9 mouse cellular contexts compared by ENCODE assay signal in genomic region chr4:120404247-120404646, GRCm38 (mm10). TPM values are rescaled to one million over a fixed set of nuclear protein-coding genes. Genes with fewer than 3 reads are reported as not detected.
DNase-seq lines count a peak whose midpoint lies in the region; ATAC-seq and TF ChIP-seq lines count a peak whose summit lies in the region.
"Had no signal": no experiment of that assay in that cellular context is flagged by ENCODE, and none has a peak within 500 bp of the region (broad histone marks: within the 10 kb centered on the region; RNA-seq: fewer than 3 reads in every experiment).

No protein-coding gene starts in this region.

- no peak for DNase-seq in heart, postnatal 4 days
- no peak for DNase-seq in stomach, postnatal 0 days (ENCODE audit: low spot score)
- DNase-seq in gastrocnemius, postnatal 14 days, result no peak
- no peak for DNase-seq in thymus, postnatal 10 days (ENCODE audit: low spot score in 2 of 2)

- no peak for TF ChIP-seq EP300 in stomach, postnatal 0 days (optimal IDR thresholded peaks at IDR 0.05)

- no peak for ATAC-seq in heart, embryonic 14.5 days (ENCODE audit: insufficient number of reproducible peaks, insufficient read depth, low FRiP score, low read depth)
- no peak for ATAC-seq in midbrain, embryonic 12.5 days (ENCODE audit: low FRiP score, low read depth)
- ATAC-seq in midbrain, embryonic 16.5 days, result no peak
- ATAC-seq in hindbrain, embryonic 15.5 days (ENCODE audit: low FRiP score, low read depth), result no peak; the same call in 1 of the 2 replicates
- ATAC-seq in stomach, postnatal 0 days (ENCODE audit: low FRiP score, low TSS enrichment), result no peak

- peak overlapping the region; percentile 72; the same call in 1 of the 2 replicates for H3K4me2 ChIP-seq in heart, embryonic 14.5 days (ENCODE audit: low read length)
- H3K4me2 ChIP-seq in midbrain, embryonic 12.5 days (replicated peaks), result no peak overlapping the region
- no peak overlapping the region for H3K4me2 ChIP-seq in midbrain, embryonic 16.5 days (ENCODE audit: low read length)
- peak overlapping the region; percentile 58 for H3K4me2 ChIP-seq in hindbrain, embryonic 15.5 days
- peak overlapping the region; percentile 60 for H3K4me2 ChIP-seq in stomach, postnatal 0 days (replicated peaks; ENCODE audit: low read depth)

- TF ChIP-seq CTCF in stomach, postnatal 0 days (IDR thresholded peaks at IDR 0.05; ENCODE audit: low read depth), result no peak

- H3K27ac ChIP-seq in heart, embryonic 14.5 days (replicated peaks in 1 of 2; ENCODE audit: control insufficient read depth in 1 of 2, insufficient read depth in 1 of 2, low read depth in 2 of 2, low read length in 2 of 2), result peak overlapping the region; percentile 12 to 96; a peak in 2 of 4 replicates
- no peak overlapping the region for H3K27ac ChIP-seq in midbrain, embryonic 12.5 days (replicated peaks)
- H3K27ac ChIP-seq in midbrain, embryonic 16.5 days (ENCODE audit: low read length), result no peak overlapping the region
- H3K27ac ChIP-seq in hindbrain, embryonic 15.5 days (replicated peaks), result peak overlapping the region; percentile 92; the same call in 1 of the 2 replicates
- no peak overlapping the region for H3K27ac ChIP-seq in stomach, postnatal 0 days (replicated peaks)

- no peaks in the 10 kb centered on the region for H3K9me3 ChIP-seq in heart, embryonic 14.5 days (ENCODE audit: control insufficient read depth, low read length)
- H3K9me3 ChIP-seq in midbrain, embryonic 12.5 days, result no peaks in the 10 kb centered on the region
- H3K9me3 ChIP-seq in midbrain, embryonic 16.5 days (replicated peaks; ENCODE audit: control insufficient read depth, low read length, poor library complexity, severe bottlenecking), result no peaks in the 10 kb centered on the region
- no peaks in the 10 kb centered on the region for H3K9me3 ChIP-seq in hindbrain, embryonic 15.5 days
- H3K9me3 ChIP-seq in stomach, postnatal 0 days (ENCODE audit: control insufficient read depth, low read length), result no peaks in the 10 kb centered on the region

- intact Hi-C loops in gastrocnemius, postnatal 14 days (cut with DNase I; ENCODE audit: low total_unique reads), result no loop called here

- peaks cover 8 to 26% of the 10 kb centered on the region in 2 experiments for H3K4me1 ChIP-seq in heart, embryonic 14.5 days (ENCODE audit: control insufficient read depth in 2 of 2, insufficient read depth in 2 of 2, low read length in 2 of 2)
- H3K4me1 ChIP-seq in midbrain, embryonic 12.5 days, result peaks cover 16% of the 10 kb centered on the region
- H3K4me1 ChIP-seq in midbrain, embryonic 16.5 days (ENCODE audit: control insufficient read depth, insufficient read depth, low read length), result peaks cover 20% of the 10 kb centered on the region
- H3K4me1 ChIP-seq in hindbrain, embryonic 15.5 days (replicated peaks), result peaks cover 23% of the 10 kb centered on the region
- no peaks in the 10 kb centered on the region for H3K4me1 ChIP-seq in stomach, postnatal 0 days (replicated peaks; ENCODE audit: control insufficient read depth, insufficient read depth)

- H3K27me3 ChIP-seq in heart, embryonic 14.5 days (ENCODE audit: control insufficient read depth, insufficient read depth, low read length), result no peaks in the 10 kb centered on the region
- H3K27me3 ChIP-seq in midbrain, embryonic 12.5 days, result 0 out of 2 replicates have a peak, but pooled peaks cover 9% of the 10 kb centered on the region
- no peaks in the 10 kb centered on the region for H3K27me3 ChIP-seq in midbrain, embryonic 16.5 days (ENCODE audit: control insufficient read depth, insufficient read depth, low read depth, low read length)
- no peaks in the 10 kb centered on the region for H3K27me3 ChIP-seq in hindbrain, embryonic 15.5 days
- H3K27me3 ChIP-seq in stomach, postnatal 0 days (ENCODE audit: control insufficient read depth, insufficient read depth, low read length), result no peaks in the 10 kb centered on the region

- peak overlapping the region; percentile 98; the same call in 1 of the 2 replicates for H3K9ac ChIP-seq in heart, embryonic 14.5 days (ENCODE audit: low read length)
- no peak overlapping the region for H3K9ac ChIP-seq in midbrain, embryonic 12.5 days (replicated peaks)
- H3K9ac ChIP-seq in midbrain, embryonic 16.5 days (ENCODE audit: low read depth, low read length), result no peak overlapping the region
- H3K9ac ChIP-seq in hindbrain, embryonic 15.5 days, result no peak overlapping the region
- no peak overlapping the region for H3K9ac ChIP-seq in stomach, postnatal 0 days (ENCODE audit: low read length)

- H3K36me3 ChIP-seq in heart, embryonic 14.5 days (ENCODE audit: control insufficient read depth, insufficient read depth, low read length), result no peaks in the 10 kb centered on the region
- no peaks in the 10 kb centered on the region for H3K36me3 ChIP-seq in midbrain, embryonic 12.5 days
- no peaks in the 10 kb centered on the region for H3K36me3 ChIP-seq in midbrain, embryonic 16.5 days (ENCODE audit: control insufficient read depth, insufficient read depth, low read length)
- no peaks in the 10 kb centered on the region for H3K36me3 ChIP-seq in hindbrain, embryonic 15.5 days
- no peaks in the 10 kb centered on the region for H3K36me3 ChIP-seq in stomach, postnatal 0 days (ENCODE audit: control insufficient read depth, insufficient read depth, low read length)
- H3K36me3 ChIP-seq: G1E had no signal

- 0 out of 4 replicates have a peak overlapping the region, but pooled peaks of 1 of the 2 experiments have one; percentile 90 for H3K4me3 ChIP-seq in heart, embryonic 14.5 days (ENCODE audit: control insufficient read depth in 1 of 2, insufficient read depth in 1 of 2, low read depth in 1 of 2, low read length in 2 of 2)
- peak overlapping the region; percentile 93; the same call in 1 of the 2 replicates for H3K4me3 ChIP-seq in midbrain, embryonic 12.5 days
- H3K4me3 ChIP-seq in midbrain, embryonic 16.5 days (ENCODE audit: low read depth, low read length), result no peak overlapping the region
- peak overlapping the region; percentile 71; the same call in 1 of the 2 replicates for H3K4me3 ChIP-seq in hindbrain, embryonic 15.5 days
- no peak overlapping the region for H3K4me3 ChIP-seq in stomach, postnatal 0 days (ENCODE audit: low read depth, low read length)

RNA-seq across cellular contexts. Expression of gene Scmh1, which starts 0.8 kb away (rescaled TPM):
- polyA plus RNA-seq in heart, embryonic 14.5 days (2014; fragmentation: Nextera tagmentation; extraction: Ambion mirVana), result 81.6 and 85.3 TPM in 2 replicates
- 100 to 1,000 TPM; 104 to 106 TPM for total RNA-seq in heart, postnatal 4 days (2021)
- polyA plus RNA-seq in midbrain, embryonic 12.5 days (2016; fragmentation: Nextera tagmentation; extraction: Ambion mirVana), result 64.4 TPM in 2 replicates
- polyA plus RNA-seq in midbrain, embryonic 16.5 days (2015; fragmentation: Nextera tagmentation; extraction: Ambion mirVana), result 92.3 and 97.8 TPM in 2 replicates
- polyA plus RNA-seq in hindbrain, embryonic 15.5 days (2015; fragmentation: Nextera tagmentation; extraction: Ambion mirVana), result 83.3 and 99.9 TPM in 2 replicates
- polyA plus RNA-seq in stomach, postnatal 0 days (2015; fragmentation: Nextera tagmentation; extraction: Ambion mirVana), result 35.6 and 38.7 TPM in 2 replicates
- total RNA-seq in gastrocnemius, postnatal 14 days (2021), result 10 to 100 TPM; 32.2 to 32.5 TPM
- polyA plus RNA-seq: G1E had no signal

Comparison
In these comparisons a context has a peak if more than half of its experiments do, and no peak if none do; other contexts are left out.
1. H3K4me3 ChIP-seq: peak in midbrain, embryonic 12.5 days (single experiment) and hindbrain, embryonic 15.5 days (single experiment); none in midbrain, embryonic 16.5 days (single experiment) and stomach, postnatal 0 days (single experiment).
2. H3K27ac ChIP-seq: peak in heart, embryonic 14.5 days (2 of 2) and hindbrain, embryonic 15.5 days (single experiment); none in midbrain, embryonic 12.5 days (single experiment), midbrain, embryonic 16.5 days (single experiment) and stomach, postnatal 0 days (single experiment).
3. H3K4me2 ChIP-seq: peak in heart, embryonic 14.5 days (single experiment), hindbrain, embryonic 15.5 days (single experiment) and stomach, postnatal 0 days (single experiment); none in midbrain, embryonic 12.5 days (single experiment) and midbrain, embryonic 16.5 days (single experiment).